Mouse (Mus musculus): ENCODE results near the gene Gm20605.

DNA sequence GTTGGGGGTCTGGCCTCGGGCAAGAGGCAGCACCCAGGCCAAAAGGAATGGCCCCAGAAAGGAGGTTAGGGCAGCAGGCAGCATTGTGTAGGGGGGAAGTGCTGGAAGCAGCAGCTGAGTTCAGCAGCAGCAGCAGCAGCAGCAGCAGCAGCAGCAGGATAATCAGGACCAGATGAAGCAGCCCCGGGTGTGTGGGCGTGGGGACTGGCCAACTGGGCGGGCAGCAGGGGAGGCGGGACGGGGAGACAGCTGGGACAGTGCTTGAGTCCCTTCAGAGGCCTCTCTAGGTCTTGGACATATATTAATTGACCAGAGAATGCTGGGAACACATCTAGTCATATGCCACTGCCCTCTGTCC is 17.8 kb upstream of the Gm20605 start:
- no peak for TF ChIP-seq POLR2A (IDR thresholded peaks at IDR 0.05; ENCODE audit: borderline replicate concordance, extremely low read depth, low read depth, low read length)
- TF ChIP-seq CTCF (IDR thresholded peaks at IDR 0.05; ENCODE audit: insufficient read depth, low read length), result no peak

Data from lung, adult 2 months (tissue).